Mouse (Mus musculus) lung, embryonic 14.5 days (tissue): ENCODE results near the gene Myo1h. TPM values are rescaled to one million over a fixed set of nuclear protein-coding genes. Genes with fewer than 3 reads are reported as not detected.
A peak's percentile ranks its signal among the peaks of the same experiment; 100 is the strongest.

Experiments
- ATAC-seq: fragments of 200-750 bp; cut with Nextera tagmentation; 2 replicates; pipeline ENCODE4 v1.8.0; 2017; ENCODE audit warnings: mild to moderate bottlenecking, moderate TSS enrichment, moderate library complexity; ENCODE audit not compliant: insufficient read depth
- DNase-seq: peaks from one replicate; pipeline ENCODE4 v3.0.0-alpha.2; 2015
- H3K27ac ChIP-seq: fragments of 300-500 bp; sonication (generic); 2 replicates; pipeline ENCODE4 v1.5.1; 2014; ENCODE audit warnings: low read depth, mild to moderate bottlenecking, moderate library complexity
- H3K27me3 ChIP-seq: fragments of 300-500 bp; sonication (generic); 2 replicates; pipeline ENCODE4 v1.6.1; 2014; ENCODE audit warnings: low read length, control low read depth; ENCODE audit not compliant: insufficient read depth
- H3K36me3 ChIP-seq: fragments of 300-500 bp; sonication (generic); 2 replicates; pipeline ENCODE4 v1.6.1; 2014; ENCODE audit warnings: control low read depth; ENCODE audit not compliant: insufficient read depth
- H3K4me1 ChIP-seq: fragments of 300-500 bp; sonication (generic); 2 replicates; pipeline ENCODE4 v1.6.1; 2014; ENCODE audit warnings: antibody characterized with exemption, control low read depth; ENCODE audit not compliant: insufficient read depth
- H3K4me2 ChIP-seq: fragments of 300-500 bp; sonication (generic); 2 replicates; pipeline ENCODE4 v1.6.1; 2014; ENCODE audit warnings: mild to moderate bottlenecking
- H3K4me3 ChIP-seq: fragments of 300-500 bp; sonication (generic); 2 replicates; pipeline ENCODE4 v1.5.1; 2014; ENCODE audit warnings: low read depth, low read length
- H3K9ac ChIP-seq: fragments of 300-500 bp; sonication (generic); 2 replicates; pipeline ENCODE4 v1.6.1; 2014
- H3K9me3 ChIP-seq: fragments of 300-500 bp; sonication (generic); 2 replicates; pipeline ENCODE4 v1.6.1; 2016; ENCODE audit warnings: low read depth, low read length, control low read depth
- CTCF ChIP-seq: IDR thresholded peaks from 2 replicates; pipeline ENCODE4 v1.5.1; 2016; ENCODE audit warnings: antibody characterized with exemption, low read depth
- WGBS: fragments of 180-500 bp; shearing (Covaris S2); extraction: QIAGEN DNeasy Blood & Tissue Kit; methylation state at CpG from one replicate; pipeline ENCODE4 v1.1.7; 2014; 5-methylcytosine and 5-hydroxymethylcytosine counted together
- polyA plus RNA-seq: library from polyadenylated mRNA; unstranded; fragments of >200 nt; fragmentation: Nextera tagmentation; extraction: Ambion mirVana; gene quantifications from 2 replicates; pipeline ENCODE4 v1.2.1, GENCODE M21; 2014

Myo1h gene
- polyA plus RNA-seq, 1 experiment from 2014 or later = 2.5 TPM

DNA sequence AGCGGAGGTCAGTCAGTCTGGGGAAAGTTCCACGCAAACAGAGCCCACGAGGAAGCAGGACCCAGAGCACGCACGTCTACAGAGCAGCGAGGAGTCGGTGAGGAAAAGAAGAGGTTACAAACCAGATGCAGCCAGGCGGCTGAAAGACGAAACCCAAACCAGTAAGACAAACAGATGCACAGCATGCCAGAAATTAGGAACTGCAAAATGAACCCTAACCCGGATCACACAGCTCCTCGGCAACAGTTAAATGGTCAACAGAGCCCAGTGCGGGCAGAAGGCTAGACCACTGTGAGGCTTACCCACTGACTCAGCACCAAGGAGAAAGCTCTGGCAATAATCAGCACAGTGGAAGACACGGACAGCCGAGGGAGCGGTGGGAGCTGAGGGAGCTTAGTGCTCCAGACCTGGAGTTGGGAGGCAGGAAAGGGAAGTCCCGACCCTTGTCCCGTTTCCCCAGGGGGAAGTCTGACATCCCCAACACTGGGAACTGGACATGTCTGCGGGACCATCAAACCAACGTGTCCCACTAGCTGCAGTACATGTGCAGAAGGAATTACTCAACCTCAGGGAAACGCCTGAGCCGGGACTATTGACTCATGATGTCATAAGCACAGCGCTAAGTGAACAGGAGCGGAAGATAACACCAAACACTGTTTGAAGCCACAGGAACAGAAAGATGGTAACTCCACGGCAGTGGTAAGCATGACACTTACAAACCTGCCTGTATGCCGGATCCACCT lies 82.9 kb downstream of the Myo1h start:
- DNase-seq (peak; percentile 69), ATAC-seq (no peak)
- Histone ChIP-seq H3K4me3 (0 out of 2 replicates have a peak overlapping the region, but pooled peaks have one; percentile 2), H3K36me3 (peaks cover 94% of the 10 kb centered on the region), H3K27ac (peak overlapping the region; percentile 99), H3K4me2 (peak overlapping the region; percentile 48), H3K4me1 (peaks cover 48% of the 10 kb centered on the region), H3K9me3 (no peaks in the 10 kb centered on the region), H3K27me3 (no peaks in the 10 kb centered on the region), H3K9ac (peak overlapping the region; percentile 20; the same call in 1 of the 2 replicates)
- WGBS = 42% methylated on average over 25 of the region's 25 CpGs
- no peak for TF ChIP-seq CTCF

DNA sequence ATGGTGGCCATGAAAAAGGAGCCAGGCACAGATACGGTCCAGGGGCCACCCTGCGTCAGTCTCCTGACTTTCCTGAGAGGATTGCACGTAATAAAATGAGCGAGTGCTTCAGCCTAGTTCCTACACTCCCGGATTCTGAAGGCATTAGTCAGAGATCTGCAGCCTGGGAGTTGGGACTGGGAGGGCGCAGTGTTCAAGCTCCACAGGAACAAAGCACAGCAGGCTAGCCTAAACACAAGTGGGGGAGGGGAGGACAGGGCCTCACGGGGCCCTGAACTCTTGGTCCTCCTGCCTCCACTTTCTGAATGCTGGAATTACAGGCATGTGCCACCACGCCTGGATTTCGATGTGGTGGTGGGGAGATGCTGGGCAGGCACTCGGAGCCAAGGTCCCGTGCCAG lies 83.6 kb downstream of the Myo1h start:
- Histone ChIP-seq H3K4me1 (peaks cover 54% of the 10 kb centered on the region), H3K27ac (peak overlapping the region; percentile 99), H3K36me3 (peaks cover 89% of the 10 kb centered on the region), H3K4me3 (no peak overlapping the region), H3K9me3 (no peaks in the 10 kb centered on the region), H3K4me2 (peak overlapping the region; percentile 48), H3K27me3 (no peaks in the 10 kb centered on the region), H3K9ac (peak overlapping the region; percentile 20)
- DNase-seq (peak; percentile 72), ATAC-seq (no peak)
- WGBS = 42% methylated on average over 11 of the region's 11 CpGs
- no peak for TF ChIP-seq CTCF

DNA sequence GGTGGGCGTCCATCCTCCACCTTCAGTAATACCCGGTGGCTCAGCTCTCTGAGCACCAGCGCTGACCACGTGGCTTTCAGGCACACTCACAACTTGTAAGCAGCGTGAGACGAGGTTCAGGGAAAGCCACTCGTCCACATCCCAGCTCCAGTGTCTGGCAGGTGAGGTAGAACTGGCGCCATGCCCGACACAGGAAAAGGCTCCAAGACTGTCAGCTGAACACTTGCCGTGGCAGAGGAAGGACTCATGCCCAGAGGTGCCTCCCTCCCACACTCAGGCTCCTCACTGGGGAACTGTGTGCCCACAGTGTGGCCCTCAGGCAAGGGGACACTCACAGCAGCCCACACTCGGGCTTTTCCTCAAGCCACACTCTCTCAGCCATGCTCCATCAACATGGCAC lies 84.2 kb downstream of the Myo1h start:
- no peak for TF ChIP-seq CTCF
- Histone ChIP-seq H3K27ac (peak overlapping the region; percentile 99), H3K4me1 (peaks cover 60% of the 10 kb centered on the region), H3K4me3 (no peak overlapping the region), H3K4me2 (peak overlapping the region; percentile 48; the same call in 1 of the 2 replicates), H3K36me3 (peaks cover 83% of the 10 kb centered on the region), H3K27me3 (no peaks in the 10 kb centered on the region), H3K9ac (peak overlapping the region; percentile 16; the same call in 1 of the 2 replicates), H3K9me3 (no peaks in the 10 kb centered on the region)
- ATAC-seq = no peak
- WGBS = 64% methylated on average over 11 of the region's 11 CpGs
- DNase-seq = peak; percentile 24

DNA sequence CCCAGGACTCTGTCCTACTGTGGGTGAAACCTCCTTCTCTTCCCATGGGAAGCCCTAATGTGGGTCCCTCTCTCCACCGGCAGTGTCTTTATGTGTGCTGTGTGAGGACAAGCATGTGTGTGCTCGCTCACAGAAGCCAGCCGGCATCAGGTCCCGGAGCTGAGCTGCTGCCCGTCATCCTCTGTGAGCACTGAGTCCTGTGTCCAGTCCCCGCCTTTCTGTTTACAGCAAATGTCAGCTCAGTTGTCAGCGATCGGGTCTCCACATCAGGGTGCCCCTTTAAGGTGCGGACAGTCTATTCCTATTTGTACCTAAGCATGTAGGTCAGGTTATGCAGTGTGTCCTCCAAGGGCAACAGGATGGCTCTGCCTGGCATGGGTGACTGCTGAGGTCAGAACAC lies 84.6 kb downstream of the Myo1h start:
- H3K4me2 ChIP-seq = no peak overlapping the region
- H3K9ac ChIP-seq = no peak overlapping the region
- no peaks in the 10 kb centered on the region for H3K27me3 ChIP-seq
- peaks cover 79% of the 10 kb centered on the region for H3K36me3 ChIP-seq
- DNase-seq (no peak), ATAC-seq (no peak)
- WGBS = 72% methylated on average over 9 of the region's 9 CpGs
- peaks cover 60% of the 10 kb centered on the region for H3K4me1 ChIP-seq
- H3K4me3 ChIP-seq = no peak overlapping the region
- peak overlapping the region; percentile 99; the same call in 1 of the 2 replicates for H3K27ac ChIP-seq
- no peaks in the 10 kb centered on the region for H3K9me3 ChIP-seq
- no peak for TF ChIP-seq CTCF

DNA sequence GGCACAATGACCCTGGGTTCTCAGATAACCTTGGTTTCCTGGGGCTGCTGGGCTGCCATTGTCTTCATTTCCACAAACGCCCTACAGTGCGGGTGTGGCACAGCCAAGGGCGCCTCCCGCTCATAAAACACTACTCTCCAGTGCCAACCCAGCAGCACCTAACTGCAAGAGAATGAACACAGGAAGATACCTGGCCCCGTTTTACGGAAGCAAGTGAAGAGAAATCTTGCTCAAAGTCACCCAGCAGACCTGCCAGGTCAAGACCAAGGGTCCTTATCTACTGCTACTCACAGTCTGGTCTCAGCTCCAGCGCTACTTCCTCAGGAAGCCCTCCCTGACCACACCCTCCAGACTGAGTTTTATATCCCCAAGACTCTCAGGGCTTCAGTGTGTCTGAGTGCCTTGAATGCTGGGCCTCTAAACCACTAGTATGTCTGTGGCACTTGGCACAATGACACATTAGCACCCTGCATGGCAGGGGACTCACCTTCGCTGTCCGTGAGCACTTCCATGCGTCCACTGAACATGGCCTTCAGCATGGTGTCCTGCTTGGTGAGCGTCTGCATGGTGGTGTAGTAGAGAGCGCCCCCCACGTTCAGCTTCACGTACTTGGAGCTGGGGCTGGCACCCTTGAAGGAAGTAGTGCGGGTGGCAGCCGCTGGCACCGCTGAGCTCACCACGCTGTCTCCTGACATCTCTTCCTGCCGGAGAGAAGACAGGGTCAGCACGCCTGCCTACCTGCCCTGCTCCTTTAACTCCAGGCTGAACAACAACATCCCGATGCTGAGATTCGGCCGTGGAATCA lies 85.6 kb downstream of the Myo1h start:
- 78% methylated on average over 23 of the region's 23 CpGs for WGBS

DNA sequence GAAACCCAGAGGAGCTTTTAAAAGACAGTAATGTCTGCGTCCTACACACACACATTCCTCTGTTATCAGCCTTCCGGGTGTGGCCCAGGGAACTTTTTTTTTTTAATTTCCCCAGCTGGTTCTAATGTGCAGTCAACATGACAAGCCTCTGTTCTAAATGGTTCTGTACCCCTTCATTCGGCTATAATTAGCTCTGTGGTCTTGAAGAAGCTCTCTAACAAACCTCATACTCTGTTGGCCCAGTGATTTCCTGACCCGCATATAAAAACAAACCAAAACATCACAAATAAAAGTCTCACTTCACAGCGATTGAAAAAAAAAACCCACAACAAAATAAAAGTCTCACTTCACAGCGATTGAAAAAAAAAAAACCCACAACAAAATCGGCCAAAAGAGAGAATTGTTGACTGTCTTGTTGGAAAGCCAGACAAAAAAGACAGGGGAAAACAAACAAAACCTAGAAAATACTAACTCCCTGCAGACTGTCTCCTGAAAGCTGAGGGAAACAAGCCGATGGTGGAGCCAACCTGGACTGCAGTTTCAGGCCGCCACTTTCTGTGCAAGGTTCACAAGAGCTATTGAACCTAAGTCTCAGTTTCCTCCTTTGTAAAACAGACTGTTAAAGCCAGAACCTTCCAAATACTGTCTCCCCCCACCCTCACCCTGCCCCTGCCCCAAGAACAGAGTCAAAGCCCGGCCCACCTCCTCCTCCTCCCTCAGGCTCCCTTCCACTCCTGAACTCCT lies 89.4 kb downstream of the Myo1h start:
- ATAC-seq (no peak), DNase-seq (peak; percentile 66)
- peaks cover 26% of the 10 kb centered on the region for H3K4me1 ChIP-seq
- 34% methylated on average over 10 of the region's 10 CpGs for WGBS
- peak overlapping the region; percentile 95; the same call in 1 of the 2 replicates for H3K9ac ChIP-seq
- H3K27ac ChIP-seq = peak overlapping the region; percentile 90
- TF ChIP-seq CTCF = no peak
- peaks cover 36% of the 10 kb centered on the region for H3K36me3 ChIP-seq
- no peaks in the 10 kb centered on the region for H3K27me3 ChIP-seq
- H3K9me3 ChIP-seq = no peaks in the 10 kb centered on the region
- H3K4me3 ChIP-seq = peak overlapping the region; percentile 94
- peak overlapping the region; percentile 74 for H3K4me2 ChIP-seq

More for the DNA sequence above, 85.6 kb downstream of the Myo1h start:
- H3K9ac ChIP-seq = 0 out of 2 replicates have a peak overlapping the region, but pooled peaks have one; percentile 10
- DNase-seq (peak; percentile 27), ATAC-seq (no peak)
- H3K4me1 ChIP-seq = peaks cover 56% of the 10 kb centered on the region
- H3K9me3 ChIP-seq = no peaks in the 10 kb centered on the region
- H3K27me3 ChIP-seq = no peaks in the 10 kb centered on the region
- H3K4me3 ChIP-seq = no peak overlapping the region
- peaks cover 69% of the 10 kb centered on the region for H3K36me3 ChIP-seq
- 0 out of 2 replicates have a peak overlapping the region, but pooled peaks have one; percentile 7 for H3K4me2 ChIP-seq
- peak; percentile 10; the same call in 1 of the 2 replicates for TF ChIP-seq CTCF
- H3K27ac ChIP-seq = peak overlapping the region; percentile 62
